ENCODE assay signal across 25 mouse cellular contexts in genomic region chr12:107936406-107936805, GRCm38 (mm10).
DNase-seq lines count a peak whose midpoint lies in the region; ATAC-seq lines count a peak whose summit lies in the region.
"Had no signal": no experiment of that assay in that cellular context is flagged by ENCODE, and none has a peak within 500 bp of the region (broad histone marks: within the 10 kb centered on the region; RNA-seq: fewer than 3 reads in every experiment).

No protein-coding gene starts in this region.

- no peak overlapping the region for H3K9ac ChIP-seq in forebrain, embryonic 13.5 days
- no peak overlapping the region for H3K9ac ChIP-seq in hindbrain, embryonic 13.5 days
- H3K9ac ChIP-seq in hindbrain, embryonic 14.5 days = no peak overlapping the region
- H3K9ac ChIP-seq in neural tube, embryonic 13.5 days = no peak overlapping the region
- no peak overlapping the region for H3K9ac ChIP-seq in neural tube, embryonic 15.5 days (replicated peaks)
- H3K9ac ChIP-seq: heart, embryonic 13.5 days had no signal

- peaks cover 81% of the 10 kb centered on the region for H3K4me1 ChIP-seq in forebrain, embryonic 13.5 days
- peaks cover 64% of the 10 kb centered on the region for H3K4me1 ChIP-seq in forebrain, embryonic 10.5 days
- H3K4me1 ChIP-seq in hindbrain, embryonic 13.5 days (replicated peaks) = peaks cover 82% of the 10 kb centered on the region
- H3K4me1 ChIP-seq in hindbrain, embryonic 14.5 days (replicated peaks; ENCODE audit: control insufficient read depth, insufficient read depth, low read length) = peaks cover 41% of the 10 kb centered on the region
- H3K4me1 ChIP-seq in neural tube, embryonic 13.5 days (replicated peaks) = peaks cover 87% of the 10 kb centered on the region
- peaks cover 52% of the 10 kb centered on the region for H3K4me1 ChIP-seq in neural tube, embryonic 15.5 days
- H3K4me1 ChIP-seq in limb, embryonic 10.5 days = peaks cover 40% of the 10 kb centered on the region

- peak overlapping the region; percentile 69; the same call in 1 of the 2 replicates for H3K27ac ChIP-seq in forebrain, embryonic 13.5 days
- no peak overlapping the region for H3K27ac ChIP-seq in forebrain, embryonic 10.5 days
- H3K27ac ChIP-seq in hindbrain, embryonic 13.5 days = 0 out of 2 replicates have a peak overlapping the region, but pooled peaks have one; percentile 35
- no peak overlapping the region for H3K27ac ChIP-seq in hindbrain, embryonic 14.5 days
- 0 out of 2 replicates have a peak overlapping the region, but pooled peaks have one; percentile 23 for H3K27ac ChIP-seq in neural tube, embryonic 13.5 days (replicated peaks)
- no peak overlapping the region for H3K27ac ChIP-seq in neural tube, embryonic 15.5 days (replicated peaks)
- H3K27ac ChIP-seq in limb, embryonic 10.5 days = no peak overlapping the region
- H3K27ac ChIP-seq: heart, adult 2 months; heart, embryonic 10.5 days; heart, embryonic 13.5 days had no signal

- no peak for DNase-seq in forebrain, embryonic 10.5 days (ENCODE audit: extremely low spot score, low spot score)
- no peak for DNase-seq in hindbrain, embryonic 14.5 days (ENCODE audit: low spot score)
- DNase-seq in limb, embryonic 10.5 days (ENCODE audit: low spot score) = no peak
- DNase-seq: adrenal gland, adult 8-10 months; adrenal gland, postnatal 25 days; cerebellum, adult 11-12 months; cerebellum, adult 8-10 months; cerebellum, postnatal 10 days; cerebellum, postnatal 36 days; embryo, embryonic 11 days; gastrocnemius, postnatal 10 days; gastrocnemius, postnatal 36 days; heart, adult 2 months; heart, postnatal 14 days; heart, postnatal 4 days; kidney, adult 18-20 months had no signal

- no peaks in the 10 kb centered on the region for H3K36me3 ChIP-seq in forebrain, embryonic 13.5 days (ENCODE audit: poor library complexity, severe bottlenecking)
- H3K36me3 ChIP-seq in forebrain, embryonic 10.5 days (replicated peaks) = no peaks in the 10 kb centered on the region
- no peaks in the 10 kb centered on the region; the same call in 1 of the 2 replicates for H3K36me3 ChIP-seq in hindbrain, embryonic 13.5 days
- H3K36me3 ChIP-seq in hindbrain, embryonic 14.5 days (replicated peaks; ENCODE audit: control insufficient read depth, insufficient read depth) = no peaks in the 10 kb centered on the region
- H3K36me3 ChIP-seq in neural tube, embryonic 13.5 days = no peaks in the 10 kb centered on the region
- H3K36me3 ChIP-seq in neural tube, embryonic 15.5 days = no peaks in the 10 kb centered on the region
- H3K36me3 ChIP-seq in limb, embryonic 10.5 days = peaks cover 4% of the 10 kb centered on the region; the same call in 1 of the 2 replicates
- H3K36me3 ChIP-seq: heart, embryonic 10.5 days; heart, embryonic 13.5 days had no signal

- no peak overlapping the region for H3K4me2 ChIP-seq in forebrain, embryonic 13.5 days
- H3K4me2 ChIP-seq in hindbrain, embryonic 13.5 days = no peak overlapping the region
- no peak overlapping the region for H3K4me2 ChIP-seq in hindbrain, embryonic 14.5 days (replicated peaks)
- no peak overlapping the region for H3K4me2 ChIP-seq in neural tube, embryonic 13.5 days
- no peak overlapping the region for H3K4me2 ChIP-seq in neural tube, embryonic 15.5 days
- H3K4me2 ChIP-seq: heart, embryonic 13.5 days had no signal

- H3K9me3 ChIP-seq in forebrain, embryonic 13.5 days (replicated peaks) = no peaks in the 10 kb centered on the region
- H3K9me3 ChIP-seq in forebrain, embryonic 10.5 days = no peaks in the 10 kb centered on the region
- H3K9me3 ChIP-seq in hindbrain, embryonic 13.5 days = no peaks in the 10 kb centered on the region
- H3K9me3 ChIP-seq in hindbrain, embryonic 14.5 days (ENCODE audit: control insufficient read depth, low read length) = no peaks in the 10 kb centered on the region
- H3K9me3 ChIP-seq in neural tube, embryonic 13.5 days = no peaks in the 10 kb centered on the region
- H3K9me3 ChIP-seq in neural tube, embryonic 15.5 days (replicated peaks) = no peaks in the 10 kb centered on the region
- no peaks in the 10 kb centered on the region for H3K9me3 ChIP-seq in limb, embryonic 10.5 days (replicated peaks)
- H3K9me3 ChIP-seq: heart, embryonic 10.5 days; heart, embryonic 13.5 days had no signal

- H3K27me3 ChIP-seq in forebrain, embryonic 13.5 days = no peaks in the 10 kb centered on the region
- no peaks in the 10 kb centered on the region for H3K27me3 ChIP-seq in forebrain, embryonic 10.5 days (ENCODE audit: poor library complexity, severe bottlenecking)
- H3K27me3 ChIP-seq in hindbrain, embryonic 13.5 days = no peaks in the 10 kb centered on the region
- no peaks in the 10 kb centered on the region for H3K27me3 ChIP-seq in hindbrain, embryonic 14.5 days (ENCODE audit: control insufficient read depth, insufficient read depth, low read length)
- no peaks in the 10 kb centered on the region for H3K27me3 ChIP-seq in neural tube, embryonic 13.5 days
- H3K27me3 ChIP-seq in neural tube, embryonic 15.5 days (replicated peaks) = no peaks in the 10 kb centered on the region
- H3K27me3 ChIP-seq in limb, embryonic 10.5 days (ENCODE audit: low read depth, poor library complexity, severe bottlenecking) = no peaks in the 10 kb centered on the region

- no peak overlapping the region for H3K4me3 ChIP-seq in forebrain, embryonic 13.5 days
- no peak overlapping the region for H3K4me3 ChIP-seq in forebrain, embryonic 10.5 days
- no peak overlapping the region for H3K4me3 ChIP-seq in hindbrain, embryonic 13.5 days
- H3K4me3 ChIP-seq in hindbrain, embryonic 14.5 days (replicated peaks; ENCODE audit: low read length) = no peak overlapping the region
- no peak overlapping the region for H3K4me3 ChIP-seq in neural tube, embryonic 13.5 days
- no peak overlapping the region for H3K4me3 ChIP-seq in neural tube, embryonic 15.5 days (replicated peaks)
- H3K4me3 ChIP-seq in limb, embryonic 10.5 days = no peak overlapping the region
- H3K4me3 ChIP-seq: heart, adult 2 months; heart, embryonic 10.5 days; heart, embryonic 13.5 days had no signal

- WGBS in forebrain, embryonic 13.5 days = 92% methylated on average over 7 of the region's 7 CpGs
- 85% methylated on average over 7 of the region's 7 CpGs for WGBS in forebrain, embryonic 10.5 days
- WGBS in hindbrain, embryonic 13.5 days = 72% methylated on average over 7 of the region's 7 CpGs
- WGBS in hindbrain, embryonic 14.5 days = 77% methylated on average over 7 of the region's 7 CpGs
- WGBS in neural tube, embryonic 13.5 days = 76% methylated on average over 7 of the region's 7 CpGs
- WGBS in neural tube, embryonic 15.5 days = 71% methylated on average over 7 of the region's 7 CpGs
- 76% methylated on average over 7 of the region's 7 CpGs for WGBS in limb, embryonic 10.5 days

- ATAC-seq in forebrain, embryonic 13.5 days = no peak
- no peak for ATAC-seq in hindbrain, embryonic 13.5 days (ENCODE audit: low FRiP score)
- ATAC-seq in hindbrain, embryonic 14.5 days (ENCODE audit: low FRiP score) = no peak
- no peak for ATAC-seq in neural tube, embryonic 13.5 days (ENCODE audit: low read depth)
- no peak for ATAC-seq in neural tube, embryonic 15.5 days (ENCODE audit: low FRiP score)
- ATAC-seq in inflammation-experienced regulatory T-cells, adult 6 months = peak; percentile 7
- ATAC-seq: hindbrain, embryonic 16.5 days; intestine, embryonic 16.5 days had no signal

Comparison
In these comparisons a context has a peak if more than half of its experiments do, and no peak if none do; other contexts are left out.
1. H3K27ac ChIP-seq: peak in forebrain, embryonic 13.5 days (single experiment), hindbrain, embryonic 13.5 days (single experiment) and neural tube, embryonic 13.5 days (single experiment); none in forebrain, embryonic 10.5 days (single experiment), hindbrain, embryonic 14.5 days (single experiment), neural tube, embryonic 15.5 days (single experiment) and limb, embryonic 10.5 days (single experiment).